Mouse (Mus musculus) liver, embryonic 14 days (tissue): ENCODE data around the gene Zfp850. TPM values are rescaled to one million over a fixed set of nuclear protein-coding genes. Genes with fewer than 3 reads are reported as not detected.

Source experiments
- polyA plus RNA-seq: library from polyadenylated mRNA; depleted of rRNA; stranded (reverse); fragments of >200 nt; gene quantifications from 2 replicates; pipeline ENCODE4 v1.2.3, GENCODE M21; 2012; rRNA removed

The Zfp850 gene
- 0.97 and 0.99 TPM in 2 replicates for polyA plus RNA-seq

GRCm38 (mm10) chr7:28013549-28014444, at the start of gene Zfp850:
TSS of gene Zfp850 (minus strand) at chr7:28014115.

GRCm38 (mm10) chr7:28049476-28050409, 35.8 kb upstream of the Zfp850 start, which contains the start of gene Psmc4:
TSS of gene Psmc4 (minus strand) at chr7:28050101.

GRCm38 (mm10) chr7:27978683-27979528, 35.0 kb downstream of the Zfp850 start, which contains the start of gene Zfp780b:
TSS of gene Zfp780b (minus strand) at chr7:27979171.

Other genes starting within 250 kb of the Zfp850 start
- 0.97 and 1.2 TPM in 2 replicates for gene Zfp626, start 206.9 kb downstream of the Zfp850 start, polyA plus RNA-seq
- gene Zfp59, start 175.5 kb downstream of the Zfp850 start, polyA plus RNA-seq = 0.80 and 0.95 TPM in 2 replicates
- gene Zfp607a, start 156.6 kb downstream of the Zfp850 start, polyA plus RNA-seq = 0.67 and 0.69 TPM in 2 replicates
- 0.49 and 0.51 TPM in 2 replicates for gene Zfp974, start 84.7 kb downstream of the Zfp850 start, polyA plus RNA-seq
- gene Zfp780b, start 34.9 kb downstream of the Zfp850 start, polyA plus RNA-seq = 1.5 and 1.6 TPM in 2 replicates
- gene Psmc4, start 36.0 kb upstream of the Zfp850 start, polyA plus RNA-seq = 92.8 and 103 TPM in 2 replicates
- gene Fcgbp, start 57.1 kb upstream of the Zfp850 start, polyA plus RNA-seq = under 0.01 and 0.01 TPM in 2 replicates
- gene 9530053A07Rik, start 115.4 kb upstream of the Zfp850 start, polyA plus RNA-seq = not detected in 2 replicates
- gene Fbl, start 155.6 kb upstream of the Zfp850 start, polyA plus RNA-seq = 230 and 235 TPM in 2 replicates
- gene Dyrk1b, start 165.4 kb upstream of the Zfp850 start, polyA plus RNA-seq = 2.2 and 2.4 TPM in 2 replicates